In the genomic region with DNA sequence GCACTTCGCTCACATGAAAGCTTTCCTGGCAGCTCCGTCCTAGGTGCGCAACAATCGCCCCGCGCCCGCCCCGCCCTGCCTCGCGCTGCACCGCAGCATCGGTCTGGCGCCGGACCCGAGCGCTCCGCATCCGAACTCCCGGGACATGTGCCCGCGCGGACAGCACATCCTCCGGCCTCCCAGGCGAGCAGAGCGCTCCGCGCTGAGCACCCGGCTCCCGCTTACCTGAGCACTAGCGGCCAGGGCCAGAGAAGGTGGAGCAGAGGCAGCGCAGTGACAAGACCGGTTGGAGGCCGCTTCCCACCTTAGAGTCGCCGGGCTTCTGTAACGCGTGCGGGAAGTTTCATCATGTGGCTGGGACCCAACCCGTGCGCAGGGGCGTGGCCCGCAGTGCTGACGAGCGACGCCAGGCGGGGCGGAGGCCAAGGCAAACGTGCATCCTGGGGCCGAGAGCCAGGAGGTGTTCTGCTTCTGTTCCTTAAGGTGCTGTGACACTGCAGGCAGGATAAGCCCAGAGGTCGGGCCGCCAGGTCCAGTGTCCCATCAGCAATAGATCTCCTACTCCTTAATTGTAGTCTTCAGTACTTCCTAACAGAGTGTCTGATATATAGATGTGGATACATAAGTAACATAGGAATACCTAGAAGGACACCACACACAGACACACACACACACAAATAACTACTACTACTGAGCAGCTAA, we compare ENCODE assay signal across 1 mouse cellular context.
TF ChIP-seq lines count a peak whose summit lies in the region.

Gene Asns, minus strand, starts transcription at position 371 of the 702 bp plus-strand sequence.

TF ChIP-seq in MEL, 35 proteins besides CTCF, POLR2A, EP300 and RAD21 (continued from another document):
- TF ChIP-seq TBP (IDR thresholded peaks at IDR 0.05; ENCODE audit: low read depth, low read length), result peak; percentile 78
- peak; percentile 95 for TF ChIP-seq NELFE (IDR thresholded peaks at IDR 0.05; ENCODE audit: low read depth, low read length)
- no peak for TF ChIP-seq GABPA (IDR thresholded peaks at IDR 0.05; ENCODE audit: low read depth, low read length)
- peak; percentile 68; the same call in 1 of the 2 replicates for TF ChIP-seq MAZ (IDR thresholded peaks at IDR 0.05; ENCODE audit: low read depth, low read length)
- no peak for TF ChIP-seq JUND (IDR thresholded peaks at IDR 0.05; ENCODE audit: low read depth, low read length)
- peak; percentile 93 for TF ChIP-seq MXI1 (IDR thresholded peaks at IDR 0.05; ENCODE audit: low read depth, low read length)
- TF ChIP-seq USF2 (IDR thresholded peaks at IDR 0.05; ENCODE audit: borderline replicate concordance in 1 of 2, insufficient read depth in 1 of 2, low read depth in 1 of 2, low read length in 2 of 2), result no peak
- TF ChIP-seq ETS1 (IDR thresholded peaks at IDR 0.05; ENCODE audit: low read depth, low read length), result peak; percentile 63
- no peak for TF ChIP-seq RCOR1 (IDR thresholded peaks at IDR 0.05; ENCODE audit: low read depth, low read length)
- TF ChIP-seq GATA1 (IDR thresholded peaks at IDR 0.05; ENCODE audit: low read depth, low read length), result no peak
- peak; percentile 85 for TF ChIP-seq BHLHE40 (IDR thresholded peaks at IDR 0.05; ENCODE audit: borderline replicate concordance, low read depth, low read length)
- TF ChIP-seq ZC3H11A (IDR thresholded peaks at IDR 0.05; ENCODE audit: low read depth, low read length), result no peak
